Mouse (Mus musculus): Measurements from ENCODE around the gene Rpia.

Rpia gene

GRCm38 (mm10) chr6:70804632-70805031, 12.6 kb upstream of the Rpia start:
- DNase-seq, result no peak

GRCm38 (mm10) chr6:70797581-70798251, 5.7 kb upstream of the Rpia start:
- DNase-seq, result peak; percentile 39

- DNase-seq, result no peak
Observed at GRCm38 (mm10) chr6:70796940-70797339, 4.9 kb upstream of the Rpia start.

GRCm38 (mm10) chr6:70792644-70793043, 612 bp upstream of the Rpia start:
- DNase-seq, result no peak

- peak; percentile 25 for DNase-seq
Observed at GRCm38 (mm10) chr6:70790852-70791761, 925 bp downstream of the Rpia start.

GRCm38 (mm10) chr6:70790034-70790650, 1.9 kb downstream of the Rpia start:
- no peak for DNase-seq

GRCm38 (mm10) chr6:70789134-70789533, 2.9 kb downstream of the Rpia start:
- no peak for DNase-seq

GRCm38 (mm10) chr6:70787524-70787923, 4.5 kb downstream of the Rpia start:
- DNase-seq, result no peak

GRCm38 (mm10) chr6:70785852-70786251, 6.2 kb downstream of the Rpia start:
- DNase-seq, result no peak

- no peak for DNase-seq
Observed at GRCm38 (mm10) chr6:70784811-70785210, 7.2 kb downstream of the Rpia start.

GRCm38 (mm10) chr6:70781336-70781735, 10.7 kb downstream of the Rpia start:
- DNase-seq, result no peak

GRCm38 (mm10) chr6:70774372-70774771, 17.7 kb downstream of the Rpia start:
- no peak for DNase-seq

- no peak for DNase-seq
Observed at GRCm38 (mm10) chr6:70773769-70774168, 18.3 kb downstream of the Rpia start.

GRCm38 (mm10) chr6:70768769-70769168, 23.3 kb downstream of the Rpia start:
- DNase-seq, result peak; percentile 78

GRCm38 (mm10) chr6:70765076-70765475, 27.0 kb downstream of the Rpia start:
- DNase-seq, result no peak

GRCm38 (mm10) chr6:70764551-70764950, 27.5 kb downstream of the Rpia start:
- DNase-seq, result no peak

GRCm38 (mm10) chr6:70763881-70764280, 28.2 kb downstream of the Rpia start:
- DNase-seq, result no peak

GRCm38 (mm10) chr6:70762659-70763058, 29.4 kb downstream of the Rpia start:
- no peak for DNase-seq

GRCm38 (mm10) chr6:70760951-70761350, 31.1 kb downstream of the Rpia start:
- DNase-seq, result no peak

GRCm38 (mm10) chr6:70754833-70755232, 37.2 kb downstream of the Rpia start:
- no peak for DNase-seq

GRCm38 (mm10) chr6:70752351-70752750, 39.7 kb downstream of the Rpia start:
- DNase-seq, result peak; percentile 23

- DNase-seq, result no peak
Observed at GRCm38 (mm10) chr6:70751898-70752273, 40.1 kb downstream of the Rpia start.

GRCm38 (mm10) chr6:70751251-70751897, 40.7 kb downstream of the Rpia start:
- no peak for DNase-seq
